Mouse (Mus musculus) erythroblast, embryonic 14.5 days (primary cell): ENCODE results near the gene Lrrc14b. TPM values are rescaled to one million over a fixed set of nuclear protein-coding genes. Genes with fewer than 3 reads are reported as not detected.

Source experiments
- H3K27me3 ChIP-seq: 2 replicates; pipeline ENCODE4 v1.6.1; 2012; ENCODE audit warnings: inconsistent platforms; ENCODE audit not compliant: control insufficient read depth
- H3K36me3 ChIP-seq: 2 replicates; pipeline ENCODE4 v1.6.1; 2012; ENCODE audit warnings: mild to moderate bottlenecking, inconsistent platforms; ENCODE audit not compliant: control insufficient read depth
- H3K4me1 ChIP-seq: 2 replicates; pipeline ENCODE4 v1.6.1; 2012; ENCODE audit warnings: inconsistent platforms; ENCODE audit not compliant: control insufficient read depth
- H3K4me3 ChIP-seq: replicated peaks from 2 replicates; pipeline ENCODE3; 2012; ENCODE audit warnings: moderate library complexity, mild to moderate bottlenecking, inconsistent platforms
- H3K9me3 ChIP-seq: 2 replicates; pipeline ENCODE4 v1.6.1; 2012; ENCODE audit warnings: low read length, inconsistent platforms, mixed read lengths; ENCODE audit not compliant: control insufficient read depth
- GATA1 ChIP-seq: IDR thresholded peaks from 2 replicates; pipeline ENCODE4 v1.6.1; 2012; ENCODE audit warnings: low read length, inconsistent platforms, mixed read lengths
- TAL1 ChIP-seq: IDR thresholded peaks from 3 replicates; pipeline ENCODE4 v1.6.1; 2012; ENCODE audit warnings: low read length, inconsistent platforms, mixed read lengths
- polyA plus RNA-seq: library from polyadenylated mRNA; stranded (reverse); fragments of >175 nt; gene quantifications from 2 replicates; pipeline ENCODE4 v1.2.3, GENCODE M21; 2012

Gene Lrrc14b
- not detected in 2 replicates for polyA plus RNA-seq

DNA sequence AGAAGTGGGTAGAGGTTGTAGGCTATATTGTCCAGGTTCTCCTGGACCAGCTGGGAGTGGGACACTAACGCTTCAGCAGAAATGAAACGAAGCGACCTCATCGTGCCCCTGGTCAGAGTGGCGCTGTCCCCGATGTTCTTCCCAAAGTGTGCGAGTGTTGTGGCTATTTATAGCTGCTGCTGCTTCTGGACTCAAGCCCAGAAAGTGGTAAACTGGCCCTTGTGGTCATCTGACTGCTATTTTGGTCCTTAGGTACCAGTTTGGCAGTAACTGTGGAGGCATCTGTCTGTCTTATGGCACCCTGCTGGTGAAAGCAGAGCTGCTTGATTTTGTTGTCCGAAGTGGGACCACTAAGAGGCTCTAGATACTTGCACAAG lies at the start of gene Lrrc14b:
Gene Lrrc14b, minus strand, starts transcription at position 147 of the 377 bp plus-strand sequence.
- H3K4me3 ChIP-seq = no peak within 1 kb of the TSS
- H3K4me1 ChIP-seq = no peaks in the 10 kb centered on the region
- TF ChIP-seq GATA1 (no peak), TAL1 (no peak)
- peaks cover 29% of the 10 kb centered on the region for H3K36me3 ChIP-seq
- no peaks in the 10 kb centered on the region for H3K9me3 ChIP-seq
- H3K27me3 ChIP-seq = no peaks in the 10 kb centered on the region

DNA sequence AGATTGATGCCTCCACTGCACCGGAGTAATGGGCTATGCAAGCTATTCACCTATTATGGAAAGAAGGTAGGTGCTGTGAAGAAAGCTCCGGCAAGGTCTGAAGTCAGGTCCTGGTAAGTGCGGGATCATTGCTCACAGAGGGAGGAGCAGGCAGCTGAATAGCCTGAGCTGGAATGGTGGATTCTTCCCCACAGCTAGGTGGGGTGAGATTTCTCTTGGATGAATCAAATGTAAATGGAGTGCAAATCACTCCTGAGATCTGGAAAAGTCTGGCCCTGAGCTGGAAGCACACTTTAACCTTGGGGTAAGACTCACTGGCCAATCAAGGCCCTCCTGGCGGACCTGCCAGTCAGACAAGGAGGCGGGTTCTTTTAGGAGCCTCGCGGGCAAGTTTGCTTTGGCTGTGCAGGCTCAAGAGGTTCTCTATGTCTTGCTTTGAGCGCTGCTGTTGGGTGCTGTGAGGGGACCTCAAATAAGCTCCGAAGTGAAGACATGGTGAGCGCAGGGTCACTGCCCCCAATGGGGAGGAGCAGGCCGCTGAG lies 35.6 kb upstream of the Lrrc14b start, which contains the start of gene Ftl1-ps1:
Gene Ftl1-ps1, plus strand, starts transcription at position 397 of the 542 bp plus-strand sequence.
- Histone ChIP-seq H3K36me3 (no peaks in the 10 kb centered on the region), H3K27me3 (no peaks in the 10 kb centered on the region; the same call in 1 of the 2 replicates), H3K4me3 (no peak within 1 kb of the TSS), H3K9me3 (no peaks in the 10 kb centered on the region), H3K4me1 (no peaks in the 10 kb centered on the region)
- no peak for TF ChIP-seq GATA1
- TF ChIP-seq TAL1 = no peak

DNA sequence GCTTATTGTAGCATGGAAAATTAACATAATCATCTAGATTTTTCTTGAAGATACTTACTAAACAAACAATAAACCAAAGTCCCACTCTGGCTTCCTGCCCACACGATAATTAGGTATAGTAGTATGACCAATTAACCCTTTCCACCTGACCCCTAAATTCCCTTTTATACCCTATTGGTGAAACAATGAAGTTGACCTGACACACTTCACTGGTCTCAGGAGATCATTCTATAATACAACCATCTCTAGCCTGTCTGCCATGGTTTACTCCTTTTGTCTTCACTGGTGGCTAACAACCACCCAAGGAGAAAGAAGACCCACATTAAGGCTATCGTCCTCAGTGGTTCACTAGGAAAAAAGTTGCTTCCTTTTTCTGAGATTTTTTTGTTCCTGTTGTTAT lies 27.4 kb upstream of the Lrrc14b start:
- Histone ChIP-seq H3K9me3 (no peaks in the 10 kb centered on the region), H3K4me3 (no peak overlapping the region), H3K4me1 (peaks cover 5% of the 10 kb centered on the region), H3K27me3 (no peaks in the 10 kb centered on the region), H3K36me3 (no peaks in the 10 kb centered on the region)
- no peak for TF ChIP-seq TAL1

DNA sequence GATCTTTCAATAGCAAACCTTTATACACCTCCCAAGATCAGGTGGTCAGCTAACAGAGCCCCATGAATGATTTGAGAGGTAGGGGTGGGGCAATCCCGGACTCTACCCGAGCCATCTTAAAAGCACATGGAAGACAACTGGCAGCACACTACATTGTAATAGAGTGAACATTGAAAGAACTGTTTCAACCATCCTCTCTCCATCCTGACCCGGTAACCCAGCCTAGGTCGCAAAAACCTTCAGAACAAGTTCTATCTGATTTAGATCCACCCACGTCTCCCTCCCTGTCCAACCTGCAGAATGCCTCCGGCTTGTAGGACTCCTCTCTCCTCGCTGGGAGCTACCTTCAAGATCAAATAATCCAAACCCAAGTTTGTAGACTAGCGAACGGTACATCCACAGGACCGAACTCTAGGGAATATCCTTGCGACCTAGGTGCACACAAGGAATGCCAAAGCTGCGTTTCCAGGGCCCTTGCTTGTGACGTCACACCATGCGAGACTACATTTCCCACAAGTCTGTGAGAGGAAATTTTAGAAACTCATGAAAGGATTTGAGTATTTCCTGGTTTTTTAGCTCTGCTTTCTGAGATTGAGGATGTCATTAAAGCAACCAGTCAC lies 26.7 kb upstream of the Lrrc14b start, which contains the start of gene Zfp72:
Gene Zfp72, minus strand, starts transcription at position 466 of the 620 bp plus-strand sequence.
- Histone ChIP-seq H3K27me3 (no peaks in the 10 kb centered on the region), H3K4me3 (peak within 1 kb of the TSS; percentile 62), H3K36me3 (no peaks in the 10 kb centered on the region), H3K4me1 (peaks cover 5% of the 10 kb centered on the region), H3K9me3 (no peaks in the 10 kb centered on the region)
- no peak for TF ChIP-seq GATA1
- TF ChIP-seq TAL1 = no peak

DNA sequence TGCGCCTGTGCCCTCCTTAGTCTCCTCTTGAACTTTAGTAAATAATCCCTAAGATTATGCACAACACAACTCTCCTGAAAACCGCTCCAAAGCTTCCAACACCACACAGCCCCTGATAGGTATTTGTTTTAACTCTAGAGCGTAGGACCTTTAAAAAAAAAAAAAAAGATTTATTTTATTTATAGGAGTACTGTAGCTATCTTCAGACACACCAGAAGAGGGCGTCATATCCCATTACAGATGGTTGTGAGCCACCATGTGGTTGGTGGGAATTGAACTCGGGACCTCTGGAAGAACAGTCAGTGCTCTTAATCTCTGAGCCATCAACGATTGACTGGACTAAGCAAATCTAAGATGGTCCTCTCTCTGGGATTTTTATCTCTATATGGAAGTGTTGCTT lies 25.9 kb upstream of the Lrrc14b start:
- no peaks in the 10 kb centered on the region for H3K36me3 ChIP-seq
- H3K9me3 ChIP-seq = no peaks in the 10 kb centered on the region
- peaks cover 5% of the 10 kb centered on the region for H3K4me1 ChIP-seq
- TF ChIP-seq TAL1 (no peak), GATA1 (no peak)
- H3K4me3 ChIP-seq = no peak overlapping the region
- no peaks in the 10 kb centered on the region for H3K27me3 ChIP-seq

DNA sequence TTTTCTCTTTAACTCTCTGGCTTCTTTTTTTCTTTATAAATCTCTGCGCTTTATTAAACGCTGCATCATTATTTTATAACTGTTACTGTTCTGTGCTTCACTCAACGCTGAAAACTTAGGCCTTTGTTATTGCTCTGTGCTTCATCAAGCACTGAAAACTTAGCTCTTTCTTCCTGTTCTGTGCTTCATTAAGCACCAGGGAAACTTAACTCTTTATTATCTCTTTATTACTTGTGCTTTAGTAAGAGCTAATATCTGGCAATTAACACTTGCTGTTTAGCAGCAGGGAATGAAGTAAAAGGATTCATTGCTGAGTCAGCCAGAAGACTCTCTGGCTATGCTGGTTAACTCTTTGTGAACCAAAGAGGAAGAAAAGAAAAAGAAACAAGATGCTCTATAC lies 18.5 kb upstream of the Lrrc14b start:
- Histone ChIP-seq H3K4me3 (no peak overlapping the region), H3K27me3 (no peaks in the 10 kb centered on the region), H3K36me3 (no peaks in the 10 kb centered on the region), H3K9me3 (no peaks in the 10 kb centered on the region), H3K4me1 (no peaks in the 10 kb centered on the region)
- TF ChIP-seq GATA1 (no peak), TAL1 (no peak)

DNA sequence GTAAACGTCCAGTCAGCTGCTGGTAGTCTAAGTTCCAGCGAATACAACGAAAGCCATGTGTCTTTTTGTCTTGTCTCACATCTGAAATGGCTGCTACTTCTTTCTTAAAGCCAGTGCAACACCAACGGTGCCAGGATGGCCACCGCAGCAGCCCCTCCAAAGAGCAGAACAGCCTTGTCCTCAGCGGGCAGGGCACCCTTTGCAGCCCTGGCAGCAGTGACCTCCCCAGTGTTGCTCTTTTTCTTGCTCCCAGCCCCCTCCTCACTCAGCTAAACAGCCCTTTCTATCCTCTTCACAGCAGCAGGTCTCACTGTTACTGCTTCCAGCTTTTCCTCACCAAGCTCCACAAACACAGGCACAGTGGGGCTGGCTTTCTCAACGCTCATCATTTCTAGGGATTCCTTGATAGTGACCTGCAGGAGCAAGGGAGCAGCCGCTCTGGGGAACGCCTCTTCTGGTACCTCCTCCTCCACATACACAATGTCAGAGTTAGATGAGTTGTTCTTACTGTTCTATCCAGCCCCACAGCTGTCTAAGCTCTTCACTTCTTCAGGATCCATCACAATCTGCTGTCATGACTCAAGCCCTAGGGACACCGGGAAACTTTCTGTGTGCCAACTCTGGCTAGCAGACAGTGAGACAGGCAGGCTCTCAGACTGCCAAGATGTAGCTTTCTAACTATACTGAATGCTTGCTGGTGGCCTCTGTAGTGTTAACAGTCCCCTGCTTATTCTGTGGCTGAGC lies 17.9 kb upstream of the Lrrc14b start:
- Histone ChIP-seq H3K36me3 (no peaks in the 10 kb centered on the region), H3K4me1 (no peaks in the 10 kb centered on the region), H3K4me3 (no peak overlapping the region), H3K27me3 (no peaks in the 10 kb centered on the region), H3K9me3 (no peaks in the 10 kb centered on the region)
- TF ChIP-seq GATA1 (no peak), TAL1 (no peak)

DNA sequence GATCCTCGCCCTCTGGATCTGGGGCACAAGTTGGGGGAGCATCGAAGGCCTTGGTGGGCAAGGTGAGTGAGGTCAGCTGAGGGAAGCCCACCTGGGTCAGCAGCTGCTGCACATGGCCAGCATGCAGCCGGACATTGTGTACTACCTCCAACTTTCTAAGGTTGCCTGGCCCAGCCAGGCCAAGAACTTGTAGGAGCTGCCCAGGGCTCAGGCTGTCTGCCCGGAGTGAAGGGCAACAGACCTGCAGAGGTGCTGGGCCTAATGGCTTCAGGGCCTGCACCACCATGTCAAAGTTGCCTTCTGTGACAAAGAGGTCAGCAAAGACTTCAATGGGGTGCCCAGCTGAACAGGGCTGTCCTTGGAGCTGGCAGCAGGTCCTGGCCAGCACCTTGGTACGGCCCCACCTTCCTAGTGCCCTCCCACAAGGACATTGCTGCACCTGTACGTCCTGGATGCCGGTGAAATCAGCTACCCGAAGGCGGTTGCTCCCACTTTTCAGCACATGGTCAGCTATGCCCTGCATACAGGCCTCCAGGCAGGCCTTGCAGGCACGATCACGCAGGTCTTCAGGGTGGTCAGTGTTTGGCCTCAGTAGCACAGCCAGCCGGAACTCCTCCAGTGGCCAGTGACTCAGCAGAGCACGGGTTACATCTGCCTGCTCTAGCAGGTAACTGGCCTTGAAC lies 488 bp downstream of the Lrrc14b start:
- Histone ChIP-seq H3K27me3 (no peaks in the 10 kb centered on the region), H3K36me3 (peaks cover 35% of the 10 kb centered on the region), H3K4me1 (no peaks in the 10 kb centered on the region), H3K4me3 (no peak overlapping the region), H3K9me3 (no peaks in the 10 kb centered on the region)
- no peak for TF ChIP-seq GATA1
- no peak for TF ChIP-seq TAL1

DNA sequence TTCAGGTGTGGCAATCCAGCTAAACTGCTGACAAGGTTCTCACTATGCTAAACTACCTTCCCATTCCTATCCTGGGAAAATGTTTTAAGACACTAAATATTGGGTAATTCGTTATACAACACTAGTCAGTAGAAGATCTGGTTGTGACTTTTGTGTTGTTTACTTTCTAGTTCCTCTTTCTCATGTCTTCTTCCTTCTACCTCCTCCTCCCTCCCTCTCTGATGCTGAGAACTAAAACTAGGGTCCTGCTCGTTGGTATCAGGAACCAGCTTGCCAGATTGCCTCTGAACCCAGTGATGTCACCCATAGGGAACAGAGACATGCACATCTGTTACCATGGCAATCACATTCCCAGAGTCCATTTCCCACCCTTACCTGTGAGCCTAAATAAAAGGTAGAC lies 1.6 kb downstream of the Lrrc14b start:
- Histone ChIP-seq H3K4me1 (no peaks in the 10 kb centered on the region), H3K36me3 (peaks cover 43% of the 10 kb centered on the region), H3K27me3 (no peaks in the 10 kb centered on the region), H3K4me3 (no peak overlapping the region), H3K9me3 (no peaks in the 10 kb centered on the region)
- no peak for TF ChIP-seq TAL1
